Mouse (Mus musculus) embryonic stem cell, embryonic (primary cell): Measurements from ENCODE around the gene Dcaf4.

Experiments
- CTCF ChIA-PET, 4 experiments: fragments of 300-600 bp in 2 of 4; fragments of 350-600 bp in 2 of 4; sonication (Branson Sonifier 250); formaldehyde crosslinking; loops; one replicate each; lab custom pipeline; 2022; ENCODE audit warnings: inconsistent platforms in 2 of 4; lab: Charles Lee
- POLR2A ChIA-PET, 4 experiments: fragments of 300-600 bp in 2 of 4; fragments of 350-600 bp in 2 of 4; sonication (Branson Sonifier 250); formaldehyde crosslinking; loops; one replicate each; lab custom pipeline; 2022; ENCODE audit warnings: antibody characterized with exemption in 4 of 4, inconsistent platforms in 1 of 4; lab: Charles Lee

The Dcaf4 gene

GRCm38 (mm10) chr12:83520311-83520890 lies at the start of gene Dcaf4:
Dcaf4 (plus strand) TSS chr12:83520466.
- POLR2A ChIA-PET, result interaction anchor here (0.9 to 1.9 kb wide), 19 partner anchors 10 to 167 kb away, joined by 3 to 7 read pairs (median 4); partner anchors contain the start of genes Psen1 (in 1 of the 4), Rbm25 (in 1 of the 4) and Zfyve1 (in 1 of the 4)
- CTCF ChIA-PET, result interaction anchor here in 2 of 4 experiments (0.6 to 1.0 kb wide), 3 partner anchors 9 to 77 kb away, joined by 3 read pairs; partner anchors contain the start of gene Zfyve1 (in 1 of the 2)

- CTCF ChIA-PET, result interaction anchor here in 2 of 4 experiments (0.9 to 1.1 kb wide), 3 partner anchors 9 to 357 kb away, joined by 3 to 9 read pairs (median 3); partner anchors contain the start of gene Dpf3 (in 1 of the 2)
- POLR2A ChIA-PET, result no interaction called here
Measured at GRCm38 (mm10) chr12:83471760-83472159, 48.5 kb upstream of the Dcaf4 start.

GRCm38 (mm10) chr12:83473987-83474600 lies 46.2 kb upstream of the Dcaf4 start:
- ChIA-PET POLR2A (no interaction called here), CTCF (no interaction called here)

GRCm38 (mm10) chr12:83475419-83475818 lies 44.8 kb upstream of the Dcaf4 start:
- POLR2A ChIA-PET, result interaction anchor here in 1 of 4 experiments (0.5 kb wide), 1 partner anchor 174 kb away, joined by 21 read pairs; no protein-coding TSS in a partner anchor
- CTCF ChIA-PET, result no interaction called here

- POLR2A ChIA-PET, result no interaction called here
Measured at GRCm38 (mm10) chr12:83476277-83476676, 44.0 kb upstream of the Dcaf4 start.

GRCm38 (mm10) chr12:83479140-83479539 lies 41.1 kb upstream of the Dcaf4 start:
- ChIA-PET POLR2A (interaction anchor here in 1 of 4 experiments (0.6 kb wide), 1 partner anchor 13 kb away, joined by 3 read pairs; no protein-coding TSS in a partner anchor), CTCF (no interaction called here)

More at GRCm38 (mm10) chr12:83476277-83476676, 44.0 kb upstream of the Dcaf4 start:
- CTCF ChIA-PET, result no interaction called here

GRCm38 (mm10) chr12:83479818-83480401 lies 40.4 kb upstream of the Dcaf4 start:
- POLR2A ChIA-PET, result interaction anchor here in 3 of 4 experiments (0.5 to 1.1 kb wide), 4 partner anchors 12 to 52 kb away, joined by 3 to 8 read pairs (median 3); no protein-coding TSS in a partner anchor
- CTCF ChIA-PET, result interaction anchor here in 2 of 4 experiments (0.5 to 0.9 kb wide), 5 partner anchors 8 to 368 kb away, joined by 3 to 9 read pairs (median 6); no protein-coding TSS in a partner anchor

- CTCF ChIA-PET, result interaction anchor here in 3 of 4 experiments (0.6 to 1.0 kb wide), 4 partner anchors 19 to 369 kb away, joined by 3 to 7 read pairs (median 4); no protein-coding TSS in a partner anchor
- POLR2A ChIA-PET, result interaction anchor here in 2 of 4 experiments (0.5 to 1.1 kb wide), 3 partner anchors 51 to 375 kb away, joined by 3 to 4 read pairs (median 4); no protein-coding TSS in a partner anchor
Measured at GRCm38 (mm10) chr12:83481439-83481838, 38.8 kb upstream of the Dcaf4 start.

- ChIA-PET CTCF (interaction anchor here in 1 of 4 experiments (0.6 kb wide), 1 partner anchor 372 kb away, joined by 4 read pairs; no protein-coding TSS in a partner anchor), POLR2A (interaction anchor here in 1 of 4 experiments (0.7 to 1.2 kb wide), 2 partner anchors 17 to 53 kb away, joined by 3 read pairs; no protein-coding TSS in a partner anchor)
Measured at GRCm38 (mm10) chr12:83483653-83484052, 36.6 kb upstream of the Dcaf4 start.

- CTCF ChIA-PET, result interaction anchor here (0.5 to 1.8 kb wide), 11 partner anchors 15 to 1153 kb away, joined by 3 to 6 read pairs (median 4); no protein-coding TSS in a partner anchor
Measured at GRCm38 (mm10) chr12:83484855-83485745, 35.2 kb upstream of the Dcaf4 start.

GRCm38 (mm10) chr12:83485911-83486670 lies 34.2 kb upstream of the Dcaf4 start:
- ChIA-PET POLR2A (interaction anchor here in 3 of 4 experiments (0.6 to 1.8 kb wide), 12 partner anchors 8 to 402 kb away, joined by 3 to 9 read pairs (median 3); no protein-coding TSS in a partner anchor), CTCF (interaction anchor here (0.6 to 3.2 kb wide), 11 partner anchors 14 to 430 kb away, joined by 3 to 11 read pairs (median 4); no protein-coding TSS in a partner anchor)

More at GRCm38 (mm10) chr12:83484855-83485745, 35.2 kb upstream of the Dcaf4 start:
- POLR2A ChIA-PET, result interaction anchor here (0.5 to 1.7 kb wide), 16 partner anchors 9 to 370 kb away, joined by 3 to 9 read pairs (median 3); no protein-coding TSS in a partner anchor

GRCm38 (mm10) chr12:83486671-83487461 lies 33.4 kb upstream of the Dcaf4 start:
- CTCF ChIA-PET, result interaction anchor here in 3 of 4 experiments (0.6 to 3.2 kb wide), 10 partner anchors 9 to 431 kb away, joined by 3 to 11 read pairs (median 5); no protein-coding TSS in a partner anchor
- POLR2A ChIA-PET, result interaction anchor here in 3 of 4 experiments (0.8 to 2.8 kb wide), 8 partner anchors 19 to 414 kb away, joined by 3 to 9 read pairs (median 3); no protein-coding TSS in a partner anchor

- CTCF ChIA-PET, result interaction anchor here in 3 of 4 experiments (0.6 to 3.2 kb wide), 11 partner anchors 8 to 917 kb away, joined by 3 to 11 read pairs (median 5); no protein-coding TSS in a partner anchor
- POLR2A ChIA-PET, result interaction anchor here in 3 of 4 experiments (0.5 to 2.8 kb wide), 11 partner anchors 19 to 844 kb away, joined by 3 to 9 read pairs (median 3); partner anchors contain the start of gene Zfyve1 (in 1 of the 3)
Measured at GRCm38 (mm10) chr12:83487476-83487991, 32.7 kb upstream of the Dcaf4 start, which contains the start of gene Dpf3. Dpf3 (minus strand) TSS chr12:83487716.

GRCm38 (mm10) chr12:83488211-83488941 lies 31.9 kb upstream of the Dcaf4 start:
- CTCF ChIA-PET, result interaction anchor here (0.6 to 3.2 kb wide), 11 partner anchors 7 to 673 kb away, joined by 3 to 11 read pairs (median 5); partner anchors contain the start of gene Dcaf4 (in 1 of the 4)

More at GRCm38 (mm10) chr12:83488211-83488941, 31.9 kb upstream of the Dcaf4 start:
- POLR2A ChIA-PET, result interaction anchor here in 3 of 4 experiments (0.6 to 2.8 kb wide), 11 partner anchors 27 to 845 kb away, joined by 3 to 9 read pairs (median 3); partner anchors contain the start of gene Zfyve1 (in 1 of the 3)
